Mouse (Mus musculus) heart, adult 11 months (tissue): Measurements from ENCODE around the gene Cd200r1.
"Not testable (repeated sequence)": the region's sequence is repeated elsewhere in the genome, so short reads cannot be mapped to it uniquely, and the experiment has no call there.

Experiments used
- DNase-seq: peaks from one replicate; pipeline ENCODE4 v3.0.0; 2022

Gene Cd200r1

GRCm38 (mm10) chr16:44767506-44767905 lies 2.0 kb downstream of the Cd200r1 start:
- DNase-seq: no peak

- no peak for DNase-seq
These were observed 2.4 kb downstream of the Cd200r1 start for GRCm38 (mm10) chr16:44767967-44768366.

GRCm38 (mm10) chr16:44772577-44772976 lies 7.0 kb downstream of the Cd200r1 start:
- DNase-seq: no peak

- no peak for DNase-seq
These were observed 8.1 kb downstream of the Cd200r1 start for GRCm38 (mm10) chr16:44773673-44774072.

- DNase-seq: no peak
These were observed 8.7 kb downstream of the Cd200r1 start for GRCm38 (mm10) chr16:44774201-44774600.

- DNase-seq: peak; percentile 95
These were observed 13.1 kb downstream of the Cd200r1 start for GRCm38 (mm10) chr16:44778538-44779147.

GRCm38 (mm10) chr16:44779494-44779893 lies 14.0 kb downstream of the Cd200r1 start:
- DNase-seq: no peak

- no peak for DNase-seq
These were observed 15.2 kb downstream of the Cd200r1 start for GRCm38 (mm10) chr16:44780751-44781150.

GRCm38 (mm10) chr16:44786934-44787333 lies 21.4 kb downstream of the Cd200r1 start:
- peak; percentile 33 for DNase-seq

- DNase-seq: no peak
These were observed 28.9 kb downstream of the Cd200r1 start for GRCm38 (mm10) chr16:44794416-44794815.

GRCm38 (mm10) chr16:44805976-44806375 lies 40.4 kb downstream of the Cd200r1 start:
- no peak for DNase-seq

GRCm38 (mm10) chr16:44810223-44810622 lies 44.7 kb downstream of the Cd200r1 start:
- DNase-seq: not testable (repeated sequence)

- DNase-seq: no peak
These were observed 46.0 kb downstream of the Cd200r1 start, which contains the start of gene Cd200r4 for GRCm38 (mm10) chr16:44811544-44811943. Gene Cd200r4 (plus strand): TSS chr16:44811733.

- no peak for DNase-seq
These were observed 47.0 kb downstream of the Cd200r1 start for GRCm38 (mm10) chr16:44812468-44813065.

GRCm38 (mm10) chr16:44818010-44818409 lies 52.5 kb downstream of the Cd200r1 start:
- peak; percentile 55 for DNase-seq

- DNase-seq: no peak
These were observed 55.0 kb downstream of the Cd200r1 start for GRCm38 (mm10) chr16:44820545-44820944.

GRCm38 (mm10) chr16:44832286-44832685 lies 66.8 kb downstream of the Cd200r1 start:
- DNase-seq: no peak

- not testable (repeated sequence) for DNase-seq
These were observed 67.7 kb downstream of the Cd200r1 start for GRCm38 (mm10) chr16:44833189-44833588.
